Mouse (Mus musculus) heart, embryonic 15.5 days (tissue): ENCODE data around the gene A230050P20Rik. TPM values are rescaled to one million over a fixed set of nuclear protein-coding genes. Genes with fewer than 3 reads are reported as not detected.

Experiments
- ATAC-seq: fragments of 200-750 bp; cut with Nextera tagmentation; replicated peaks from 2 replicates; pipeline ENCODE4 v1.8.0; 2017; ENCODE audit warnings: low read depth, moderate TSS enrichment; ENCODE audit not compliant: insufficient number of reproducible peaks, insufficient read depth, low FRiP score
- H3K27ac ChIP-seq: fragments of 300-500 bp; sonication (generic); 2 replicates; pipeline ENCODE4 v1.5.1; 2015; ENCODE audit warnings: mild to moderate bottlenecking, inconsistent platforms
- H3K27me3 ChIP-seq: fragments of 300-500 bp; sonication (generic); 2 replicates; pipeline ENCODE4 v1.6.1; 2015; ENCODE audit warnings: inconsistent platforms
- H3K36me3 ChIP-seq: fragments of 300-500 bp; sonication (generic); 2 replicates; pipeline ENCODE4 v1.6.1; 2015; ENCODE audit warnings: mild to moderate bottlenecking, inconsistent platforms
- H3K4me1 ChIP-seq: fragments of 300-500 bp; sonication (generic); replicated peaks from 2 replicates; pipeline ENCODE4 v1.6.1; 2015; ENCODE audit warnings: inconsistent platforms
- H3K4me2 ChIP-seq: fragments of 300-500 bp; sonication (generic); 2 replicates; pipeline ENCODE4 v1.6.1; 2015; ENCODE audit warnings: inconsistent platforms, mild to moderate bottlenecking, moderate library complexity
- H3K4me3 ChIP-seq: fragments of 300-500 bp; sonication (generic); 2 replicates; pipeline ENCODE4 v1.5.1; 2015; ENCODE audit warnings: mild to moderate bottlenecking, inconsistent platforms
- H3K9ac ChIP-seq: fragments of 300-500 bp; sonication (generic); 2 replicates; pipeline ENCODE4 v1.6.1; 2015; ENCODE audit warnings: mild to moderate bottlenecking, inconsistent platforms
- H3K9me3 ChIP-seq: fragments of 300-500 bp; sonication (generic); replicated peaks from 2 replicates; pipeline ENCODE4 v1.6.1; 2016; ENCODE audit warnings: inconsistent platforms
- WGBS: fragments of 180-500 bp; shearing (Covaris S2); methylation state at CpG from one replicate; pipeline ENCODE4 v1.1.7; 2015; ENCODE audit warnings: mixed read lengths; 5-methylcytosine and 5-hydroxymethylcytosine counted together
- microRNA-seq: library from miRNA; unstranded; fragments of <30 nt; microRNA quantifications from one replicate; pipeline ENCODE4, GENCODE M21; 2016
- polyA plus RNA-seq: library from polyadenylated mRNA; unstranded; fragments of >200 nt; fragmentation: Nextera tagmentation; extraction: Ambion mirVana; gene quantifications from 2 replicates; pipeline ENCODE4 v1.2.1, GENCODE M21; 2015

The A230050P20Rik gene
- polyA plus RNA-seq, 1 experiment from 2014 or later, result 7.1 TPM

DNA sequence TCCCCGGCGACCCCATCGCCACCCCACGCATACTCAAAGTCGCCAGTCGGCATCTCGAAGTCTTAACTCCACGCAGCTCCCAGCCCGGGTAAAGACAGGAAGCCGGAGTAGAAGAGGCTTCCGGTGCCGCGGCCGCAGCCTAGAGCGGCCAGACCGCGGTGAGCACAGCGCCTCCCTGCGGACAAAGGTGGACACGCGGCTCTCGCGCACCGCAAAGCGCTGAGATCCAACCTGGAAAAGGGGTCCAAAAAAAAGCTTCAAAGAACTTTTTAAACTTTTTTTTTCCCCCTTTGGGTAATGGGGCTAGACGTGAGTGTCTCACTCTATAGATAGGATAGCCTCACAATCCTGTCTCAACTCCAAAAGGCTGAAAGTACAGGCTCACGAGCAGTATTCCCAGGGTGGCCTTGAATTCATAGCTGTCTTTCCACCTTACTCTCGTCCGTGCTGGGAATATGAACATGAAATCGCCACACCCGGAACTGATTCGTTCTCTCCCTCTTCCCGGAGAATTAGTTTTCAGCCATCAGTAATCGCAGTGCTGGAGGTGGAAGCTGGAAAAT, 30.1 kb downstream of the A230050P20Rik start, which contains the start of gene Eif3g:
TSS of gene Eif3g (minus strand) at position 113 of the 563 bp plus-strand sequence.
- peaks cover 25% of the 10 kb centered on the region for H3K4me1 ChIP-seq
- peaks cover 30% of the 10 kb centered on the region for H3K36me3 ChIP-seq
- no peaks in the 10 kb centered on the region for H3K9me3 ChIP-seq
- ATAC-seq, result peak; percentile 76
- peak within 1 kb of the TSS; percentile 94 for H3K9ac ChIP-seq
- H3K27me3 ChIP-seq, result no peaks in the 10 kb centered on the region
- peak within 1 kb of the TSS; percentile 86 for H3K4me2 ChIP-seq
- WGBS, result 3% methylated on average over 34 of the region's 34 CpGs
- peak within 1 kb of the TSS; percentile 86 for H3K4me3 ChIP-seq
- peak within 1 kb of the TSS; percentile 69 for H3K27ac ChIP-seq

- Histone ChIP-seq H3K36me3 (peaks cover 18% of the 10 kb centered on the region; the same call in 1 of the 2 replicates), H3K27me3 (no peaks in the 10 kb centered on the region), H3K4me1 (peaks cover 25% of the 10 kb centered on the region), H3K4me3 (no peak overlapping the region), H3K4me2 (peak overlapping the region; percentile 40), H3K9me3 (no peaks in the 10 kb centered on the region), H3K9ac (peak overlapping the region; percentile 33), H3K27ac (peak overlapping the region; percentile 55)
- peak; percentile 16; the same call in 1 of the 2 replicates for ATAC-seq
- WGBS, result 9% methylated on average over 13 of the region's 13 CpGs
Observed at GRCm38 (mm10) chr9:20901466-20902173, 33.2 kb downstream of the A230050P20Rik start.

- H3K36me3 ChIP-seq, result peaks cover 21% of the 10 kb centered on the region; the same call in 1 of the 2 replicates
- peak overlapping the region; percentile 33 for H3K9ac ChIP-seq
- no peaks in the 10 kb centered on the region for H3K27me3 ChIP-seq
- peaks cover 19% of the 10 kb centered on the region for H3K4me1 ChIP-seq
- ATAC-seq, result peak; percentile 7; the same call in 1 of the 2 replicates
- no peak overlapping the region for H3K4me3 ChIP-seq
- peak overlapping the region; percentile 55 for H3K27ac ChIP-seq
- peak overlapping the region; percentile 40 for H3K4me2 ChIP-seq
- 16% methylated on average over 6 of the region's 6 CpGs for WGBS
- no peaks in the 10 kb centered on the region for H3K9me3 ChIP-seq
Observed at GRCm38 (mm10) chr9:20902174-20902491, 33.7 kb downstream of the A230050P20Rik start.

GRCm38 (mm10) chr9:20909948-20910347, 41.5 kb downstream of the A230050P20Rik start:
- no peaks in the 10 kb centered on the region for H3K4me1 ChIP-seq
- H3K4me3 ChIP-seq, result no peak overlapping the region
- no peaks in the 10 kb centered on the region for H3K27me3 ChIP-seq
- H3K4me2 ChIP-seq, result no peak overlapping the region
- no peak overlapping the region for H3K9ac ChIP-seq
- no peak overlapping the region for H3K27ac ChIP-seq
- H3K9me3 ChIP-seq, result no peaks in the 10 kb centered on the region
- ATAC-seq, result no peak
- 88% methylated on average over 9 of the region's 9 CpGs for WGBS
- peaks cover 94% of the 10 kb centered on the region for H3K36me3 ChIP-seq

DNA sequence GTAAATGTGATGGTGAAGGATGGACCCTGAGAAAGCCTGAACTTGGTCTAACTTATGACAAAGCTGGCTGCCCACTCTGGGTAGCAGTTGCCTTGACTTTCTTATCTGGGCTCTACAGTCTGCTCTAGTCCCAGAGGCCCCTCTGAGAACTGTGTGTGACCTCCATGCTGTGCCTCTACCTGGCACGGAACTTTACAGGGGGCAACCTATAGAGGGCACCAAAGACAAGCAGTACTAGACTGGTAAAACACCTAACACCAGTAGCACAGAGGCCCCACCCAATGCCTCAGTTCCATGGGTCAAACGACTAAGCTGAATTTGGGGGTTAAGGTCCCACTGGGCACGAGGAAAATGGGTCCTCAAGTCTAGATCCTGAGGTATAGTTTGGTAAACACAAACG, 47.7 kb downstream of the A230050P20Rik start:
- H3K27me3 ChIP-seq, result no peaks in the 10 kb centered on the region
- no peak overlapping the region for H3K27ac ChIP-seq
- no peaks in the 10 kb centered on the region for H3K4me1 ChIP-seq
- no peak overlapping the region for H3K9ac ChIP-seq
- no peak for ATAC-seq
- peaks cover 96% of the 10 kb centered on the region for H3K36me3 ChIP-seq
- WGBS, result 84% methylated on average over 4 of the region's 4 CpGs
- H3K4me3 ChIP-seq, result no peak overlapping the region
- no peaks in the 10 kb centered on the region for H3K9me3 ChIP-seq
- H3K4me2 ChIP-seq, result no peak overlapping the region

- peaks cover 91% of the 10 kb centered on the region for H3K36me3 ChIP-seq
- no peak overlapping the region for H3K4me2 ChIP-seq
- 81% methylated on average over 3 of the region's 3 CpGs for WGBS
- H3K9ac ChIP-seq, result no peak overlapping the region
- H3K9me3 ChIP-seq, result no peaks in the 10 kb centered on the region
- no peak overlapping the region for H3K27ac ChIP-seq
- H3K4me3 ChIP-seq, result no peak overlapping the region
- H3K4me1 ChIP-seq, result no peaks in the 10 kb centered on the region
- no peak for ATAC-seq
- no peaks in the 10 kb centered on the region for H3K27me3 ChIP-seq
Observed at GRCm38 (mm10) chr9:20923258-20923657, 54.8 kb downstream of the A230050P20Rik start.

Small RNAs within 50 kb of the gene (microRNA-seq; reads per million reads assigned to microRNA genes)
- not detected for gene Mir7081

Other genes starting within 250 kb of the A230050P20Rik start
- gene Ubl5, start 225.8 kb upstream of the A230050P20Rik start, polyA plus RNA-seq, result 295 and 378 TPM in 2 replicates
- gene Fbxl12, start 223.9 kb upstream of the A230050P20Rik start, polyA plus RNA-seq, result 13.4 and 17.8 TPM in 2 replicates
- gene Pin1, start 216.5 kb upstream of the A230050P20Rik start, polyA plus RNA-seq, result 40.2 and 43.1 TPM in 2 replicates
- gene Olfm2, start 122.3 kb upstream of the A230050P20Rik start, polyA plus RNA-seq, result 1.00 and 3.1 TPM in 2 replicates
- 1.1 and 3.2 TPM in 2 replicates for gene Col5a3, start 53.6 kb upstream of the A230050P20Rik start, polyA plus RNA-seq
- gene Rdh8, start 50.1 kb upstream of the A230050P20Rik start, polyA plus RNA-seq, result not detected in 2 replicates
- gene Angptl6, start 11.1 kb downstream of the A230050P20Rik start, polyA plus RNA-seq, result 2.0 and 3.3 TPM in 2 replicates
- gene Ppan, start 19.5 kb downstream of the A230050P20Rik start, polyA plus RNA-seq, result 31.1 and 40.4 TPM in 2 replicates
- gene Eif3g, start 30.0 kb downstream of the A230050P20Rik start, polyA plus RNA-seq, result 183 and 207 TPM in 2 replicates
- gene Dnmt1, start 91.2 kb downstream of the A230050P20Rik start, polyA plus RNA-seq, result 41.7 and 61.2 TPM in 2 replicates
- gene S1pr2, start 108.1 kb downstream of the A230050P20Rik start, polyA plus RNA-seq, result 16.9 and 26.6 TPM in 2 replicates
- 136 and 147 TPM in 2 replicates for gene Mrpl4, start 134.1 kb downstream of the A230050P20Rik start, polyA plus RNA-seq
- 13.2 and 24.9 TPM in 2 replicates for gene Icam1, start 147.3 kb downstream of the A230050P20Rik start, polyA plus RNA-seq
- gene Icam4, start 160.7 kb downstream of the A230050P20Rik start, polyA plus RNA-seq, result 1.9 and 2.8 TPM in 2 replicates
- 0.04 and 0.13 TPM in 2 replicates for gene Icam5, start 163.4 kb downstream of the A230050P20Rik start, polyA plus RNA-seq
- gene Zglp1, start 198.5 kb downstream of the A230050P20Rik start, polyA plus RNA-seq, result 0.42 TPM in 1 of 2 replicates, not detected in the other
- 0.26 and 0.79 TPM in 2 replicates for gene Gm49373, start 204.5 kb downstream of the A230050P20Rik start, polyA plus RNA-seq
- gene Fdx1l, start 205.0 kb downstream of the A230050P20Rik start, polyA plus RNA-seq, result 42.9 and 52.3 TPM in 2 replicates
- gene Gm38431, start 223.4 kb downstream of the A230050P20Rik start, polyA plus RNA-seq, result 1.1 and 2.3 TPM in 2 replicates
- 33.5 and 53.2 TPM in 2 replicates for gene Raver1, start 223.4 kb downstream of the A230050P20Rik start, polyA plus RNA-seq